Mouse (Mus musculus): ENCODE data around the gene Vmp1.

Vmp1 gene

GRCm38 (mm10) chr11:86571047-86571855 is 112.4 kb downstream of the Vmp1 start:
- DNase-seq (ENCODE audit: low read depth, low spot score): no peak

DNA sequence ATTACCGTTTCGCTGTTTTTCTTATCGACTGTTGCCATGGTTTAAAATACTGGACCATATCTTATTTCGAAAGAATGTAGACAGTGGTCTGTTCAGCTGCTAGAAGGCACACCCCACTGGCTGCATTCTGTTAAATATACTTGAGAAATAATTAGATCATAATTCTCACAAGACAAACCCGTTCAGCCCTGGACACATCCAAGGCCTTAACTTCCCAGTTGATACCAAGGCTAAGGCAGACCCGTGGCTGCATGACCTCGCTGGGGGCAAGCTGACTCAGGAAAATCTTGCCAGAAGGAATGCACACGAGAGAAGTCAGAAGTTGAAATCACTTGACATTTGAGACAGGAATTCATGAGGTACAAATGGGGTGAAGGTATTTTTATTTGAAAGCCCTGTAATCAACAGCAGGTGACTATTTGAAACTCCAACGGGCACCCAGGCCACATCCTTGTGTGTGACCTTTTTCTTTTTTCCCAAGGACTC is 113.3 kb downstream of the Vmp1 start:
- no peak for DNase-seq (ENCODE audit: low read depth, low spot score)

GRCm38 (mm10) chr11:86568425-86568824 is 115.2 kb downstream of the Vmp1 start:
- DNase-seq (ENCODE audit: low read depth, low spot score): peak; percentile 71

GRCm38 (mm10) chr11:86558258-86558657 is 125.4 kb downstream of the Vmp1 start:
- peak; percentile 65 for DNase-seq (ENCODE audit: low read depth, low spot score)

GRCm38 (mm10) chr11:86553525-86553924 is 130.1 kb downstream of the Vmp1 start:
- DNase-seq (ENCODE audit: low read depth, low spot score): no peak

DNA sequence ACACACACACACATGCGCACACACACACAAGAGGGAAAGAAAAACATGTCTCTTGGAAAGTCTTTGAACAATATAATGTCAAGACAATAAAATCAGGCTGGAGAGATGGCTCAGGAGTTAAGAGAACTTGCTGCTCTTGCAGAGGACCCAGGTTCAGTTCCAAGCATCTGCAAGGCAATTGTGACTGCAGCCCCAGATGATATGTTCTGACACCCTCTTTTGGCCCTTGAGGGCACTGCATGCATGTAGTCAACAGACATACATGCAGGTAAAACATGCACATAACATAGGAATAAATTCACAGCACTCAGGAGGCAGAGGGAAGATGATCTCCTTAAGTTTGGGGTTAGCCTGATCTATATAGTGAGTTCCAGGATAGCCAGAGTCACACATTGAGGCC is 136.2 kb downstream of the Vmp1 start:
- DNase-seq (ENCODE audit: low read depth, low spot score): peak; percentile 48

- DNase-seq (ENCODE audit: low read depth, low spot score): peak; percentile 51
Observed at GRCm38 (mm10) chr11:86545556-86545955, 138.1 kb downstream of the Vmp1 start.

- peak; percentile 100 for DNase-seq (ENCODE audit: low read depth, low spot score)
Observed at GRCm38 (mm10) chr11:86544639-86545299, 138.9 kb downstream of the Vmp1 start, which contains the start of the genes Rps6kb1 and Tubd1. Rps6kb1 (minus strand) TSS chr11:86544805. Tubd1 (plus strand) TSS chr11:86544991.

DNA sequence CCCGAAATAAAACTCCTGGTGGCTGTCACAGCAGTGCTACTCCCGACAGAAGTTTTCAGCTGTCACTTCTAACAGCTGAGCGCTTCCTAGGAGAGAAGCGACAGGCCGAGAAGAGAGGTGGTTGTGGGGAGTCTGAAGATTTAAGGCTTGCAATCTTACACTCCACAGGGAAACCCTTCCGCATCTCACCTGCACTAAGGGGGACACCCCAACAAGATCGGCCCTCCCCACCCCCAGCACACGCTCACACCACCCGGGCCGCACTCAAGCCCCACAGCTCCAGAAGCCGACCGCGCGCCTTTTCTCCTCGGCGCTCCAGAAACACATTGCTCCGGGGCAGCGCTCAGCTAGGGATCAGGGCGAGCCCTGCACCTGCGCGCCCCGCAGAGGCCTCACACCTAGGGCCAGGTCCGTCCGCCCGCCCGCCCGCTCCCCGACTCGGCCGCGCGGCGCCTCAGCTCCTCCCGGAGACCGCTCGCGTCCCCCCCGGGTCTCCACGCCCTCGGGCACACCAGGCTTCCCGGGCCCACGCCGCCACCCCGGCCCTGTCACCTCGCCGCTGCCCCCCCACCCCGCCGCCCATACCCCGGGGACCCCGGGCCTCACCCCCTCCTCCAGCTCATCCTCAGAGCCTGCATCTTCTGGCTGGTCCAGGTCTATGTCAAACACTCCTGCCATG is 139.5 kb downstream of the Vmp1 start:
- peak; percentile 81 for DNase-seq (ENCODE audit: low read depth, low spot score)

DNA sequence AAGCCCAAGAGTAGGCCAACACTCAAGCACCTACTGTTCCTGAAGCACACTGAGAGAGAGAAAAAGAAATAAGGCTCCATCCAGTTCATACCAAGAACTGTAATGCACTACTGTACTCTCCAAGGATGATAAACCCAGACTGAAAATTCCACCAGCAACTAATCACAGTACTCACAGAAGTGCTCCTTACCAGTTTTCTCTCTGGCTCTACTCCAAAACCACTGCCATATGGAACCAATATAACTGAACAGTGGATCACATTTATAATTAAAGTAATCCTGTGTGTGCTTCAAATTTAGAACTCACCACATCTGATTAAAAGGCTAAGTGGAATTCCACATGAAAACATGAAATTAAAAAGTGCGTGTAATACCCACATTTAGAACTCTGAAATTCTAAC is 140.8 kb downstream of the Vmp1 start:
- no peak for DNase-seq (ENCODE audit: low read depth, low spot score)

DNA sequence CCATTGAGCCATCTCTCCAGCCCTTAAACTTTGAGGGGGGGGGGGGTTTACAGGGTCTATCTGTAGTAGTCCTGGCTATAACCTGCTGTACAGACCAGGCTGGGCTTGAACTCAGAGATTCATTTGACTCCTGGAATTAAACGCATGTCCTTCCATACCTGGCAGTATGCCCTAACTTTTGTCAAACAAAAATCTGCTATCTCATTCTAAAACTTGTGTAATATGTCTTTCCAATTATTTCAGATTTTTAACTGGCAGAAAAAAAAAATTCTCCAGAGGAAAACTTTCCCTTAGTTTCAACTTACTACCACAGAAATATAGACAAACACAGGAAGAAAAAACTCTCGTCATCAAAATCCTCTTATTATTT is 143.2 kb downstream of the Vmp1 start:
- DNase-seq (ENCODE audit: low read depth, low spot score): no peak

- peak; percentile 60 for DNase-seq (ENCODE audit: low read depth, low spot score)
Observed at GRCm38 (mm10) chr11:86539716-86540475, 143.7 kb downstream of the Vmp1 start.

DNA sequence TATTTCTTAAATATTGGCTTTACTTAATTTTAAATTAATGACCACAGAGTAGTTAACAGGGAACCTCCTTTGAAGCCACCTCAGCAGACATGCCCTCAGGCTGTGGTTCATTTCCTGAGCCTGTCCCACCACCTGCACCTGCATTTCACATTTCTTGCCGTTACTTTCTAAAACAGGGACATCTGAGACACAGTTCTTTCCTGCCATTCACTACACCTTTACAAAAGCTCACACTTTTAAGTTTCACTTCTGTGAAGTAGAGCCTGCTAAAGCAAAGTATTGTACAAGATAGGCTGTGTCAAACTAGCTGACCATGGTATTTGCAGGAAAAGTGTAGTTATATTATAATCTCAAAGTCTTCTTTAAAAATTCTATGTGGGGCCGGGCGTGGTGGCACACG is 144.8 kb downstream of the Vmp1 start:
- DNase-seq (ENCODE audit: low read depth, low spot score): peak; percentile 80

- DNase-seq (ENCODE audit: low read depth, low spot score): no peak
Observed at GRCm38 (mm10) chr11:86534201-86534910, 149.3 kb downstream of the Vmp1 start.

All from A20 (cell line).